Mouse (Mus musculus): ENCODE measurements around the gene Gm8994.

DNA sequence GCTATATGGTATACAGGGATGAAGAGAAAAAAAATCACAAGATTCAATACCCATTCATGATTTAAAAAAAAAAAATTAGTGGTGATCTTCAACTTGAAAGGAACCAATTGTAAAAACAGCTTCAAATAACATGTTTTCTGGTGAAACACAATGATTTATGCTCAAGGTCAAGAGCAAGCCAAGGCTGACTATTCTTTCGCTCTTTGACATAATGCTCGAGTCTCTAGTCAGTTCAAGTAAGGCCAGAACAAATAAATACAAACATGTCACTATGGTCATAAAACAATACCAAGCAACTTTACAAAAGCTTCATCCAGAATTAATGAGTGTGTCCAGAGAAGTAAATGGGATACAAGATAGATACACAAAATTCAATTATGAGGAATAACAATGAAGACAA, 31.1 kb upstream of the Gm8994 start:
- TF ChIP-seq EP300 (IDR thresholded peaks at IDR 0.05; ENCODE audit: insufficient read depth, low read depth, low read length), result no peak
- no peak for TF ChIP-seq POLR2A (IDR thresholded peaks at IDR 0.05; ENCODE audit: insufficient read depth, low read depth, low read length)
- no peak for TF ChIP-seq CTCF (IDR thresholded peaks at IDR 0.05)
